Mouse (Mus musculus) forebrain, embryonic 12.5 days (tissue): ENCODE data around the gene Jakmip3. TPM values are rescaled to one million over a fixed set of nuclear protein-coding genes. Genes with fewer than 3 reads are reported as not detected.

Source experiments
- ATAC-seq: fragments of 200-750 bp; cut with Nextera tagmentation; 2 replicates; pipeline ENCODE4 v1.8.0; 2017; ENCODE audit warnings: moderate TSS enrichment; ENCODE audit not compliant: low FRiP score
- H3K27ac ChIP-seq: fragments of 300-500 bp; sonication (generic); 2 replicates; pipeline ENCODE4 v1.5.1; 2016; ENCODE audit warnings: mild to moderate bottlenecking
- H3K27me3 ChIP-seq: fragments of 300-500 bp; sonication (generic); 2 replicates; pipeline ENCODE4 v1.6.1; 2016; ENCODE audit warnings: mild to moderate bottlenecking
- H3K36me3 ChIP-seq: fragments of 300-500 bp; sonication (generic); replicated peaks from 2 replicates; pipeline ENCODE4 v1.6.1; 2016; ENCODE audit warnings: mild to moderate bottlenecking
- H3K4me1 ChIP-seq: fragments of 300-500 bp; sonication (generic); 2 replicates; pipeline ENCODE4 v1.6.1; 2016
- H3K4me2 ChIP-seq: fragments of 300-500 bp; sonication (generic); 2 replicates; pipeline ENCODE4 v1.6.1; 2016; ENCODE audit warnings: mild to moderate bottlenecking, moderate library complexity
- H3K4me3 ChIP-seq: fragments of 300-500 bp; sonication (generic); replicated peaks from 2 replicates; pipeline ENCODE4 v1.5.1; 2016; ENCODE audit warnings: mild to moderate bottlenecking
- H3K9ac ChIP-seq: fragments of 300-500 bp; sonication (generic); 2 replicates; pipeline ENCODE4 v1.6.1; 2016; ENCODE audit warnings: mild to moderate bottlenecking
- H3K9me3 ChIP-seq: fragments of 300-500 bp; sonication (generic); 2 replicates; pipeline ENCODE4 v1.6.1; 2016
- WGBS: fragments of 180-500 bp; shearing (Covaris S2); methylation state at CpG from one replicate; pipeline ENCODE4 v1.1.7; 2016; 5-methylcytosine and 5-hydroxymethylcytosine counted together
- polyA plus RNA-seq: library from polyadenylated mRNA; unstranded; fragments of >200 nt; fragmentation: Nextera tagmentation; extraction: Ambion mirVana; gene quantifications from 2 replicates; pipeline ENCODE4 v1.2.1, GENCODE M21; 2016

Jakmip3 gene
- polyA plus RNA-seq, 1 experiment from 2014 or later, result 0.83 TPM

- Histone ChIP-seq H3K9ac (no peak overlapping the region), H3K4me2 (no peak overlapping the region), H3K36me3 (no peaks in the 10 kb centered on the region), H3K27me3 (no peaks in the 10 kb centered on the region), H3K4me3 (no peak overlapping the region), H3K27ac (no peak overlapping the region), H3K9me3 (no peaks in the 10 kb centered on the region), H3K4me1 (no peaks in the 10 kb centered on the region)
- WGBS, result 88% methylated on average over 9 of the region's 9 CpGs
- ATAC-seq, result no peak
Observed at GRCm38 (mm10) chr7:139107908-139108650, 167.5 kb downstream of the Jakmip3 start.

DNA sequence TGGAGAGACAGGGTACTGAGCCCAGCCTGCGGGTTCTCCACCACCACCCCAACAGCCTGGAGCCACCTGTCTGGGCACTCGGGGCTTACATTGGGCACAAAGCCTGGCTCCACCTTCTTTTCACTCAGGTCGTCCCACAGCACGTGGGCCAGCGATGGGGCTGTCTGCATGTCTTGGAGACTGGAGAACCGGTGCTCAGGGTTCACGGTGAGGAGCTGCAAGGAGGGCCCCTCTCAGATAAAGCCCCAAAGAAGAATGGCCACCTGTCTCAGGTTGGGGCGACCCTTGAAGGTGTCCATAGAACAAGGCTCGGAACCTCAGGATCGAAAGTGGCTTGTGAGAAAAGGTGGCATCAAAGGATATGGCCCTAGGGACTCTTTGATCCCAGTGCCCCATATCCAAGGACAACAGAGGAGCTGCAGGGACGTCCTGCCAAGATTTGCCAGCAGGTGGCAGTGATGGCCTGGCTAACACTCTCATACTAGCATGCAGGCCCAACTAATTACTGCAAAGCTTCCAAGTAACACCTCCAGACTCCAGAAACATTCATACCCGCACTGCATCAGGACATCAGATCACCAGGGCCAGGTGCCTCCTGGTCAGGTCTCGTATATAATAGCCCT lies 178.7 kb downstream of the Jakmip3 start:
- WGBS, result 46% methylated on average over 13 of the region's 13 CpGs
- Histone ChIP-seq H3K4me2 (no peak overlapping the region), H3K4me3 (no peak overlapping the region), H3K9ac (no peak overlapping the region), H3K27me3 (peaks cover 11% of the 10 kb centered on the region; the same call in 1 of the 2 replicates), H3K36me3 (no peaks in the 10 kb centered on the region), H3K9me3 (no peaks in the 10 kb centered on the region), H3K27ac (no peak overlapping the region), H3K4me1 (no peaks in the 10 kb centered on the region)
- ATAC-seq, result peak; percentile 81

DNA sequence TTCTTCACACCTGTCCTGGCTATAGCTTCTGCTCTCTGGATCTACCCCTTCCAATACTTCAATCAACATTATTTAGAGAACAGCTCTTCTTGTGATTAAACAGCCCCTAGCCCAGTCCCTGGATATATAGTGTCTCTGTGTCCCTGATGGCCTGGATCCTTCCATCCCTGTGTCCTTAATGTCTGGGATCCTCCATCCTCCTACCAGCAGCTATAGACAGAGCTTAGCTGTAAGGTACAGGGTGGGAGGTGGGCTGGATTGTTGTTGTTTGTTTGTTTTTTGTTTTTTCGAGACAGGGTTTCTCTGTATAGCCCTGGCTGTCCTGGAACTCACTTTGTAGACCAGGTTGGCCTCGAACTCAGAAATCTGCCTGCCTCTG lies 179.2 kb downstream of the Jakmip3 start:
- no peak overlapping the region for H3K9ac ChIP-seq
- WGBS, result 71% methylated on average over 2 of the region's 2 CpGs

GRCm38 (mm10) chr7:139125881-139126280 lies 185.4 kb downstream of the Jakmip3 start:
- Histone ChIP-seq H3K36me3 (no peaks in the 10 kb centered on the region), H3K4me3 (no peak overlapping the region), H3K4me2 (no peak overlapping the region), H3K9ac (no peak overlapping the region), H3K4me1 (peaks cover 13% of the 10 kb centered on the region), H3K27ac (no peak overlapping the region), H3K27me3 (peaks cover 23% of the 10 kb centered on the region), H3K9me3 (no peaks in the 10 kb centered on the region)
- ATAC-seq, result no peak
- 95% methylated on average over 4 of the region's 4 CpGs for WGBS

More for the DNA sequence above, 179.2 kb downstream of the Jakmip3 start:
- no peak; the same call in 1 of the 2 replicates for ATAC-seq
- no peaks in the 10 kb centered on the region for H3K9me3 ChIP-seq
- H3K4me1 ChIP-seq, result no peaks in the 10 kb centered on the region
- no peak overlapping the region for H3K27ac ChIP-seq
- no peaks in the 10 kb centered on the region for H3K36me3 ChIP-seq
- H3K4me3 ChIP-seq, result no peak overlapping the region
- no peak overlapping the region for H3K4me2 ChIP-seq
- H3K27me3 ChIP-seq, result peaks cover 11% of the 10 kb centered on the region; the same call in 1 of the 2 replicates

DNA sequence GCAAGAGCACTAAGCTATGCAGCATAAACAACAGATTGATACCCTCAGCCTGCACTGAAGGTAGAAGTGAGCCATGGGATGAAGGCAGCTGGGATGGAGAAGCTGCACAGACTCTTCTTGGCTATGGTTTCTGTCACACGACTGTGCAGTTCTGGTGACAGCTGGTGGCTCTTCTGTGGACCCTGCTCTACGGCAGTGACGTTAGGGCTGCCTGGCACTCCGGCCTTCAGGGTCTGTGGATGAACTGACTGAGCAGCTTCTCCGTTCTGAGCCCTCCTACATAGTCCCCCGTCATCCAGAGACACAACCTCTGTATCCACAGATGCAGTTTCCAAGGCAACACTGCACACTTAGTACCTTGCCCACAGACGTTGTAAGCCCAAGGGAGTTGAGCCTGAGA lies 186.0 kb downstream of the Jakmip3 start:
- Histone ChIP-seq H3K9ac (no peak overlapping the region), H3K4me2 (no peak overlapping the region), H3K27me3 (peaks cover 23% of the 10 kb centered on the region), H3K4me1 (peaks cover 17% of the 10 kb centered on the region), H3K36me3 (no peaks in the 10 kb centered on the region), H3K27ac (no peak overlapping the region), H3K9me3 (no peaks in the 10 kb centered on the region), H3K4me3 (no peak overlapping the region)
- WGBS, result 81% methylated on average over 7 of the region's 7 CpGs
- no peak for ATAC-seq

DNA sequence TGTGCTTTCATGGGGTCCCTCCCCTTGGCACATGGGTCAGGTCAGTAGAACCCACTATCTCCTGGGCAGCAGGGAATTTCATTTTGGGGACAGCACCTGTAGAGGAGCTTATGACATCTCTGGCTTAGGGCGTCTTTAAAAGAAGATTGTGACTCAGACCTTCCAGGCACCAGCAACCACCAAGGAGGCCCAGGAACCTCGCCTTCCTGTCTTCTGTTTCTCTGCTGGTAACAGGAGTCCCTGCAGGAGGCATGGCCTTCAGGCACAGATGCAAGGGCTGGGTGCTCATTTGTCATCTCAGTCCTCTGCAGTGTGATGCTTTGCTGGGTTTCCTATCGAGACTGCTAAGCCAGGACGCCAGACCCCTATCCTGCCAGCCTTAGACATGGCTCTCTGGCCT lies 188.5 kb downstream of the Jakmip3 start:
- H3K9me3 ChIP-seq, result no peaks in the 10 kb centered on the region
- H3K27me3 ChIP-seq, result peaks cover 16% of the 10 kb centered on the region
- H3K4me2 ChIP-seq, result no peak overlapping the region
- no peak for ATAC-seq
- H3K36me3 ChIP-seq, result no peaks in the 10 kb centered on the region
- no peak overlapping the region for H3K4me3 ChIP-seq
- 81% methylated on average over 4 of the region's 4 CpGs for WGBS
- H3K9ac ChIP-seq, result no peak overlapping the region
- H3K4me1 ChIP-seq, result peaks cover 26% of the 10 kb centered on the region
- H3K27ac ChIP-seq, result no peak overlapping the region

GRCm38 (mm10) chr7:139130361-139130760 lies 189.8 kb downstream of the Jakmip3 start:
- Histone ChIP-seq H3K4me1 (peaks cover 26% of the 10 kb centered on the region), H3K4me3 (no peak overlapping the region), H3K4me2 (no peak overlapping the region), H3K9ac (no peak overlapping the region), H3K27me3 (peaks cover 21% of the 10 kb centered on the region), H3K27ac (0 out of 2 replicates have a peak overlapping the region, but pooled peaks have one; percentile 31), H3K9me3 (no peaks in the 10 kb centered on the region), H3K36me3 (no peaks in the 10 kb centered on the region)
- no peak for ATAC-seq
- WGBS, result 36% methylated on average over 6 of the region's 6 CpGs

DNA sequence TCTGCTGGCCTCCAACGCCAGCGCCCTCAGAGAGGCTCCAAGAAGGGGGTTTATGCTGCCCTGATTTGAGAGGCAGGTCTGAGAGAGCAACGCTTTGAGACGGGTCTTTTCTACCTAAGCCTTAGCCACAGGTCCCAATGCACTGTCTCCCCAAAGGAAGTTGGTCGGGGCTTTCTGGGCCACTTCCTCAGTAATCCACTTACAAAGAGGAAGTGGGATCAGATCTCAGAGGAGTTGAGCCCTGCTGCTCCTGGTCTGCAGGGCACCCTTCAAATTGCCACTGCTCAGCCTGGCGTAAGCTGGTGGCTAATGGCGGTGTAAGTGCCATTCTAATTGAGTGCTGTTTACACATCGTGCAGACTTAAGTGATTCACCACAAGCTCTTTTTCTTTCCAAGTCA lies 191.0 kb downstream of the Jakmip3 start:
- no peaks in the 10 kb centered on the region for H3K36me3 ChIP-seq
- peaks cover 32% of the 10 kb centered on the region for H3K27me3 ChIP-seq
- H3K4me1 ChIP-seq, result peaks cover 35% of the 10 kb centered on the region
- no peaks in the 10 kb centered on the region for H3K9me3 ChIP-seq
- 46% methylated on average over 8 of the region's 8 CpGs for WGBS
- ATAC-seq, result no peak
- H3K4me3 ChIP-seq, result no peak overlapping the region
- no peak overlapping the region for H3K9ac ChIP-seq
- no peak overlapping the region for H3K27ac ChIP-seq
- no peak overlapping the region for H3K4me2 ChIP-seq

DNA sequence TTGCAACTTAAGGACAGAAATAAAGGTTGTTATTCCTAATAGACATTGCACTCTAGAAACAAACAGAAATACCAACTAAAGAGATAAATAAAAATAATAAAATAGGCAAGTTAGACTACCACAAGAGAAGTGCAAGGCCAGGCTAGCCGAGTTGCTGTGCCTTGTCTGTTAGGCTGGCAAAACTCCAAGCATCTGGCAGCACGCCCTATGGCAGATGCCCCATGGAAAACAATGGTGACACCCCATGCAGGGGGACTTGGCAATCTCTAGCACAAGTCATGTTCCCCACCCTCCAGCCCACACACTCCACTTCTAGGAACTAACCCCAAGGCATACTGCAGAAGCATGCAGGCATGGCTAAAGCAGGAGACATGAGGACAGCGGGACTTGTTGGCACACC lies 192.9 kb downstream of the Jakmip3 start:
- no peaks in the 10 kb centered on the region for H3K36me3 ChIP-seq
- peaks cover 49% of the 10 kb centered on the region for H3K4me1 ChIP-seq
- no peak for ATAC-seq
- H3K27me3 ChIP-seq, result peaks cover 35% of the 10 kb centered on the region
- no peak overlapping the region for H3K4me2 ChIP-seq
- H3K9ac ChIP-seq, result no peak overlapping the region
- WGBS, result 84% methylated on average over 3 of the region's 3 CpGs
- H3K27ac ChIP-seq, result no peak overlapping the region
- no peaks in the 10 kb centered on the region for H3K9me3 ChIP-seq
- no peak overlapping the region for H3K4me3 ChIP-seq

Other genes with a start within 250 kb of the Jakmip3 start
- 63.6 and 68.4 TPM in 2 replicates for gene Ppp2r2d, start 94.7 kb upstream of the Jakmip3 start, polyA plus RNA-seq
- 12.3 and 16.2 TPM in 2 replicates for gene Mapk1ip1, start 94.5 kb upstream of the Jakmip3 start, polyA plus RNA-seq
- gene Bnip3, start 31.2 kb upstream of the Jakmip3 start, polyA plus RNA-seq, result 63.0 and 66.9 TPM in 2 replicates
- gene Dpysl4, start 145.3 kb downstream of the Jakmip3 start, polyA plus RNA-seq, result 139 and 143 TPM in 2 replicates